Mouse (Mus musculus): ENCODE results near the gene Dhcr24. TPM values are rescaled to one million over a fixed set of nuclear protein-coding genes. Genes with fewer than 3 reads are reported as not detected.

Dhcr24 gene
- 3.9 and 4.2 TPM in 2 replicates for polyA plus RNA-seq (2015; fragmentation: Nextera tagmentation; extraction: Ambion mirVana)

DNA sequence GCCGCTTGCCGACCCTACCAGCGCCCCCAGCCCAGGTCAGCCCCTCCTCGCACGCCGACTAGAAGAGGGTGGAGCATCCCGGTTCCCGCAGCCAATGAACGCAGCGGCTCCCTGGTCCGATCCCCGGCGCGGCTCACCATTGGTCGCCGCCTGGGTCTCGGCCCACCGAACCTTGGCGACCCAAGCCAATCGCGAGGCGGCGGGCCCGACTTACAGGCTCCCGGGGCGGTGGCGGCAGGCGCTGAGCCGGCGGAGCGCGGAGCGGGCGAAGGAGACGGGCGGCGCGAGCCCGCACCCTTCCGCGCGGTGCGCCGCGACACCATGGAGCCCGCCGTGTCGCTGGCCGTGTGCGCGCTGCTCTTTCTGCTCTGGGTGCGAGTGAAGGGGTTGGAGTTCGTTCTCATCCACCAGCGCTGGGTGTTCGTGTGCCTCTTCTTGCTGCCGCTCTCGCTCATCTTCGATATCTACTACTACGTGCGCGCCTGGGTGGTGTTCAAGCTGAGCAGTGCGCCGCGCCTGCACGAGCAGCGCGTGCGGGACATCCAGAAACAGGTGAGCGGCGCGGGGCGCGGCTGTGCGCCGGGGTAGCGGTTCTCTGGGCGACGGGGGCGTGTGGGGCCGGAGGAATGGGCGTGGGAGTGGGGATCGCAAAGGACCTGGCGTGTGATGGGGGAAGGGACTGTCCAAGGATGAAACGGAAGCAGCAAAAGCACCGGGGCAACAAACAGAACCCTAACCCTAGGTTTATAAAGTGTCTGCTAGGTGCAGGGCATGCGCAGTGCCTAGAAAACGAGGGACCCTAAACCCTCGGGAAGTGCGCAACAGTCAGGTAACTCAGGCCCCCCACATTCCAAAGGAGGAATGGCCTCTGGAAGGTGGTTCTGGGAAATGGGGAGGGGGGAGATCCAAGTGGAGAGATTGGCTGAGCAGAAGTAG lies at the start of gene Dhcr24:
Gene Dhcr24, plus strand, starts transcription at position 193 of the 936 bp plus-strand sequence.
- peak within 1 kb of the TSS; percentile 91 for H3K27ac ChIP-seq (ENCODE audit: low read length)
- ATAC-seq, result peak; percentile 99
- under 1% methylated on average over 89 of the region's 89 CpGs for WGBS
- H3K9ac ChIP-seq (replicated peaks; ENCODE audit: low read depth, low read length), result peak within 1 kb of the TSS; percentile 76
- peak within 1 kb of the TSS; percentile 97 for H3K4me2 ChIP-seq (ENCODE audit: low read length)
- peaks cover 6% of the 10 kb centered on the region; the same call in 1 of the 2 replicates for H3K36me3 ChIP-seq (ENCODE audit: control insufficient read depth, insufficient read depth)
- H3K4me1 ChIP-seq (replicated peaks; ENCODE audit: control insufficient read depth, insufficient read depth, low read length), result peaks cover 38% of the 10 kb centered on the region
- no peaks in the 10 kb centered on the region for H3K9me3 ChIP-seq (ENCODE audit: control insufficient read depth, low read length)
- H3K4me3 ChIP-seq (replicated peaks; ENCODE audit: low read length), result peak within 1 kb of the TSS; percentile 79
- no peaks in the 10 kb centered on the region for H3K27me3 ChIP-seq (replicated peaks; ENCODE audit: control insufficient read depth, insufficient read depth, low read length)

DNA sequence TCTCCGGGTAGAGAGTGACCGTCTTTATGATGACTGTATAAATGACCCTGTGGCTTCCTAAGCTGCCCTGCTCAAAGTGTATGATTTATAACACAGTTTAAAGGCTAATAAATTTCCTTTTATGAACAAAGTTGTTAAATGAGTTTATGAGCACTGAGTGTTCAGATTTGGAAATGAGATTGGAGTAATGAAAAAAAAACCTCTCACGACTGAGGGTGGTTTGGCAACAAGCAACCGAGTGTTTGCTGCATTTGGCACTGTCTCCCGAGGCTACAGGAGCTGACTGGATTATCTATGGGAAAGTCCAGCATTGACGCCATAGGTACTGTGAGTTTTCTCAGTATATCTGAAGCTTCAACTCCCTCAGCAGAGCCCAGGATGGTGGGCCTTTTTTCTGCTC lies 46.2 kb upstream of the Dhcr24 start:
- Histone ChIP-seq H3K9me3 (ENCODE audit: control insufficient read depth, low read length) (no peaks in the 10 kb centered on the region), H3K36me3 (ENCODE audit: control insufficient read depth, insufficient read depth) (no peaks in the 10 kb centered on the region), H3K4me3 (replicated peaks; ENCODE audit: low read length) (no peak overlapping the region), H3K4me1 (replicated peaks; ENCODE audit: control insufficient read depth, insufficient read depth, low read length) (no peaks in the 10 kb centered on the region), H3K27ac (ENCODE audit: low read length) (no peak overlapping the region), H3K4me2 (ENCODE audit: low read length) (no peak overlapping the region), H3K9ac (replicated peaks; ENCODE audit: low read depth, low read length) (no peak overlapping the region), H3K27me3 (replicated peaks; ENCODE audit: control insufficient read depth, insufficient read depth, low read length) (no peaks in the 10 kb centered on the region)
- WGBS, result 78% methylated on average over 6 of the region's 6 CpGs
- no peak for ATAC-seq

GRCm38 (mm10) chr4:106522547-106522946 lies 38.3 kb upstream of the Dhcr24 start:
- WGBS, result 77% methylated on average over 3 of the region's 3 CpGs
- Histone ChIP-seq H3K27me3 (replicated peaks; ENCODE audit: control insufficient read depth, insufficient read depth, low read length) (no peaks in the 10 kb centered on the region), H3K27ac (ENCODE audit: low read length) (no peak overlapping the region), H3K4me3 (replicated peaks; ENCODE audit: low read length) (no peak overlapping the region), H3K9ac (replicated peaks; ENCODE audit: low read depth, low read length) (no peak overlapping the region), H3K36me3 (ENCODE audit: control insufficient read depth, insufficient read depth) (no peaks in the 10 kb centered on the region), H3K4me1 (replicated peaks; ENCODE audit: control insufficient read depth, insufficient read depth, low read length) (no peaks in the 10 kb centered on the region), H3K9me3 (ENCODE audit: control insufficient read depth, low read length) (no peaks in the 10 kb centered on the region), H3K4me2 (ENCODE audit: low read length) (no peak overlapping the region)
- no peak for ATAC-seq

DNA sequence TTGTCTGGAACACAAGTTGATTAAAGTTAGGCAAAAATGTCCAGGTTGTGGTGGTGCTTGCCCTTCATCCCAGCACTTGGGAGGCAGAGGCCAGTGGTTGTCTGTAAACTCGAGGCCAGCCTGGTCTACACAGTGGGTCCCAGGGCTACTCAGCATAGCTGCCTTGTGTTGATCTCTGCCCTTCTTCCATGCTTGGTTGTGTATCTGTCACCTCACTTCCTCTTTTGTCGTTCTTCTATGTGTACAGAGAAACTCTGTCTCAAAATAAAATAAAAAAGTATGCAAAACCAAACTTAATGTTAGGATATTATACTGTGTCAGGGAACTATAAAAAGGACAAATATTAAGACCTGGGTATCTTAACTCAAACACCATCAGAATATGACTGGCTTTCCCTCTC lies 36.7 kb upstream of the Dhcr24 start:
- Histone ChIP-seq H3K27ac (ENCODE audit: low read length) (no peak overlapping the region), H3K36me3 (ENCODE audit: control insufficient read depth, insufficient read depth) (no peaks in the 10 kb centered on the region), H3K4me1 (replicated peaks; ENCODE audit: control insufficient read depth, insufficient read depth, low read length) (no peaks in the 10 kb centered on the region), H3K9ac (replicated peaks; ENCODE audit: low read depth, low read length) (no peak overlapping the region), H3K9me3 (ENCODE audit: control insufficient read depth, low read length) (no peaks in the 10 kb centered on the region), H3K4me3 (replicated peaks; ENCODE audit: low read length) (no peak overlapping the region), H3K4me2 (ENCODE audit: low read length) (no peak overlapping the region), H3K27me3 (replicated peaks; ENCODE audit: control insufficient read depth, insufficient read depth, low read length) (no peaks in the 10 kb centered on the region)
- ATAC-seq, result no peak
- 72% methylated on average over 2 of the region's 2 CpGs for WGBS

GRCm38 (mm10) chr4:106525001-106525400 lies 35.8 kb upstream of the Dhcr24 start:
- no peak for ATAC-seq
- Histone ChIP-seq H3K4me2 (ENCODE audit: low read length) (no peak overlapping the region), H3K9ac (replicated peaks; ENCODE audit: low read depth, low read length) (no peak overlapping the region), H3K36me3 (ENCODE audit: control insufficient read depth, insufficient read depth) (no peaks in the 10 kb centered on the region), H3K9me3 (ENCODE audit: control insufficient read depth, low read length) (no peaks in the 10 kb centered on the region), H3K4me1 (replicated peaks; ENCODE audit: control insufficient read depth, insufficient read depth, low read length) (peaks cover 2% of the 10 kb centered on the region; the same call in 1 of the 2 replicates), H3K4me3 (replicated peaks; ENCODE audit: low read length) (no peak overlapping the region), H3K27ac (ENCODE audit: low read length) (no peak overlapping the region), H3K27me3 (replicated peaks; ENCODE audit: control insufficient read depth, insufficient read depth, low read length) (no peaks in the 10 kb centered on the region)
- WGBS, result 95% methylated on average over 2 of the region's 2 CpGs

- H3K9ac ChIP-seq (replicated peaks; ENCODE audit: low read depth, low read length), result no peak overlapping the region
- no peak overlapping the region for H3K27ac ChIP-seq (ENCODE audit: low read length)
- no peaks in the 10 kb centered on the region for H3K36me3 ChIP-seq (ENCODE audit: control insufficient read depth, insufficient read depth)
- H3K9me3 ChIP-seq (ENCODE audit: control insufficient read depth, low read length), result no peaks in the 10 kb centered on the region
- no peak overlapping the region for H3K4me2 ChIP-seq (ENCODE audit: low read length)
- peaks cover 2% of the 10 kb centered on the region; the same call in 1 of the 2 replicates for H3K4me1 ChIP-seq (replicated peaks; ENCODE audit: control insufficient read depth, insufficient read depth, low read length)
- no peaks in the 10 kb centered on the region for H3K27me3 ChIP-seq (replicated peaks; ENCODE audit: control insufficient read depth, insufficient read depth, low read length)
- 0 out of 2 replicates have a peak, but pooled peaks have one; percentile 21 for ATAC-seq
- no peak overlapping the region for H3K4me3 ChIP-seq (replicated peaks; ENCODE audit: low read length)
- 72% methylated on average over 7 of the region's 7 CpGs for WGBS
Observed at GRCm38 (mm10) chr4:106527856-106528547, 32.8 kb upstream of the Dhcr24 start.

DNA sequence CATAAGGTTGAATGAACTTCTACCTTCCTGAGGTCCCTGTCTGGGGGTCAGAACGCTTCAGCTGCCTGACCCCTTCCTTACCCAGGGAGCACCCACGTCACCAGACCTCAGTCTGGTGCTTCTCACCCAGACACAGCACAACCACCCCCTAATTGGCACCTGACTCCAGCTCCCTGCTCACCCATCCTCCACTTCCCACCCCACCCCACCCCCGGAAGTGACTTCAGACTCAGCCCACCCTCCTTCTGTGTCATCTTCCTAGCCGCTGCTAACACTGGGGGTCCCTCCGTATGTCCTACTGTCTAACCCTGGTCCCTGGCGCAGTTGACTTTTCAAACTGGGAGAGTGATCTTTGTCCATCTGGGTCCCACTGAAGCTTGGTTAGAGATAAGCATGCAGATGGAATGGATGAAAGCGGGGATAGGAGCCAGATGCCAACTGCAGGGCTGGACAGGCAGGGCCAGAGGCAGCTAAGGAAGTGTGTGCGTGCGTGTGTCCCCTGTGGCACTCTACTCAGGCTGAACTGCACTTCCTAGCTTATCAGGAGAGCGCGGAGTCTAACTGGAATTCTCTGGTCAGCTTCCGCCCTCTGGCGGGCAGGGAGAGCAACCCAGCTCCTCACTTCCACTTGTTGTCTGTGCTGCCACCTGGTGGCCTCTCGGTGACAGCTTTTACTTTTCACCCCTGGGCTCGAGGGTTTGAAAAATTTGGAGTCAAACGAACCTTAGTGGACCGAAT lies 31.3 kb upstream of the Dhcr24 start:
- Histone ChIP-seq H3K4me3 (replicated peaks; ENCODE audit: low read length) (peak overlapping the region; percentile 33), H3K9ac (replicated peaks; ENCODE audit: low read depth, low read length) (peak overlapping the region; percentile 49)

DNA sequence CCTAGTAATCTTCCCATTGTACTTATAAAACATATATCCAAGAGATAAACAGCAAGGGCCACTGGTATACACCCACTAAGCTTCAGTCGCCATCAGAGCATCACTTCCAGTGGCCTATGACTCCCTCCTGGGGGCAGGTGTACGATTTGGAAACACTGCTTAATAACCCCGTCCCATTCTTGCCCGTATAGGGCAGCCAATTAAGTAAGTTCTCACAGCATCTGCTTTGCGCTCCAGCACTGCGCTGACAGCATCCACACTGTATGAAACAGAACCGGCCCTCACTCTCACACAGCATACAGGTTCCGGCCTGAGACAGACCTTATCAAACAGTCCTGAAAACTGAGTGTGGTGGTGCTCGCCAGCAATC lies 30.7 kb upstream of the Dhcr24 start:
- H3K36me3 ChIP-seq (ENCODE audit: control insufficient read depth, insufficient read depth), result no peaks in the 10 kb centered on the region
- H3K4me3 ChIP-seq (replicated peaks; ENCODE audit: low read length), result no peak overlapping the region
- no peak overlapping the region for H3K27ac ChIP-seq (ENCODE audit: low read length)
- WGBS, result 66% methylated on average over 9 of the region's 9 CpGs
- H3K9me3 ChIP-seq (ENCODE audit: control insufficient read depth, low read length), result no peaks in the 10 kb centered on the region
- no peak overlapping the region for H3K4me2 ChIP-seq (ENCODE audit: low read length)
- no peak overlapping the region for H3K9ac ChIP-seq (replicated peaks; ENCODE audit: low read depth, low read length)
- H3K27me3 ChIP-seq (replicated peaks; ENCODE audit: control insufficient read depth, insufficient read depth, low read length), result no peaks in the 10 kb centered on the region
- peak; percentile 19 for ATAC-seq
- H3K4me1 ChIP-seq (replicated peaks; ENCODE audit: control insufficient read depth, insufficient read depth, low read length), result peaks cover 2% of the 10 kb centered on the region; the same call in 1 of the 2 replicates

More for the DNA sequence above, 31.3 kb upstream of the Dhcr24 start:
- Histone ChIP-seq H3K27me3 (replicated peaks; ENCODE audit: control insufficient read depth, insufficient read depth, low read length) (no peaks in the 10 kb centered on the region), H3K4me1 (replicated peaks; ENCODE audit: control insufficient read depth, insufficient read depth, low read length) (peaks cover 2% of the 10 kb centered on the region; the same call in 1 of the 2 replicates), H3K27ac (ENCODE audit: low read length) (no peak overlapping the region), H3K4me2 (ENCODE audit: low read length) (peak overlapping the region; percentile 52), H3K9me3 (ENCODE audit: control insufficient read depth, low read length) (no peaks in the 10 kb centered on the region), H3K36me3 (ENCODE audit: control insufficient read depth, insufficient read depth) (no peaks in the 10 kb centered on the region)
- WGBS, result 15% methylated on average over 17 of the region's 17 CpGs
- peak; percentile 95 for ATAC-seq

Data from forebrain, embryonic 16.5 days (tissue).